Mouse (Mus musculus): ENCODE data around the gene Defb21.

DNA sequence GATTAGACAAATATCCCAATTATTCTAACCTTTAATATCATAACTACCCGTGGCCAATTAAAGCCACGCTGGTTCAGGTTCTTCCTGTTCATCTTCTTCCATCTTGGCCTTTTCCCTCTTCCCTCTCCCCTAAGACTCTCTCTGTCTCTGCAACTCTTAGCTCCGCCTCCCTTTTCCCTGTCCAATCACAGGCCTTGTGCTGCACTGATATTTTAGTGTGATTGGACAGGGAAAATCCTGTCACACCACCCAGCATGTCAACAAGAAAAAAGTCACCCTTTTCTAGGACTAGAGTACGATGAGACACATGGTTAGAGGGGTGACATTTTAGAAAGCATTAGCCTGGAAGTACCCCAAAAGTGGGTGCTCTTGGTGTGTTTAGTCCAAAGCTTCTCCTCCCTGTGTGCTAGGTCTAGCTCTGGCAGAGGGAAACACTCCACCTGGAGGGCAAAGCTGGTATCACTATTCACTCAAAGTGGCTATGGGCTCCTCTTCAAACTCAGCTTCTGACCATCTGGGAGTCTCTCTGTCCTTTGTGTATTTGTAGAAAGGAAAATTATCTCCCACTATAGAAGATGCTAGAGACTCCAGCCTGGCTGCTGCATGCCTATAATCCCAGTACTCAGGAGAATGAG lies 14.5 kb downstream of the Defb21 start:
- TF ChIP-seq CTCF (IDR thresholded peaks at IDR 0.05; ENCODE audit: extremely low read depth, insufficient read length, insufficient replicate concordance, low read depth, low read length), result peak; percentile 24; the same call in 1 of the 2 replicates
- no peak for TF ChIP-seq POLR2A (IDR thresholded peaks at IDR 0.05; ENCODE audit: low read depth, low read length)
